Mouse (Mus musculus) hindbrain, embryonic 16.5 days (tissue): ENCODE data around the gene Slc9a8. TPM values are rescaled to one million over a fixed set of nuclear protein-coding genes. Genes with fewer than 3 reads are reported as not detected.

ENCODE experiments used
- ATAC-seq: fragments of 200-750 bp; cut with Nextera tagmentation; 2 replicates; pipeline ENCODE4 v1.8.0; 2017; ENCODE audit warnings: moderate TSS enrichment, moderate library complexity
- H3K27ac ChIP-seq: fragments of 300-500 bp; sonication (generic); 2 replicates; pipeline ENCODE4 v1.5.1; 2014; ENCODE audit warnings: low read depth, mild to moderate bottlenecking, control low read depth, low read length, moderate library complexity
- H3K27me3 ChIP-seq: fragments of 300-500 bp; sonication (generic); replicated peaks from 2 replicates; pipeline ENCODE4 v1.6.1; 2014; ENCODE audit warnings: low read length; ENCODE audit not compliant: control insufficient read depth, insufficient read depth
- H3K36me3 ChIP-seq: fragments of 300-500 bp; sonication (generic); 2 replicates; pipeline ENCODE4 v1.6.1; 2014; ENCODE audit warnings: mild to moderate bottlenecking, low read length, moderate library complexity, mixed read lengths; ENCODE audit not compliant: control insufficient read depth, insufficient read depth
- H3K4me1 ChIP-seq: fragments of 300-500 bp; sonication (generic); 2 replicates; pipeline ENCODE4 v1.6.1; 2014; ENCODE audit warnings: low read depth, low read length; ENCODE audit not compliant: control insufficient read depth, insufficient read depth
- H3K4me2 ChIP-seq: fragments of 300-500 bp; sonication (generic); 2 replicates; pipeline ENCODE4 v1.6.1; 2014; ENCODE audit warnings: mild to moderate bottlenecking, low read length, control low read depth, moderate library complexity
- H3K4me3 ChIP-seq: fragments of 300-500 bp; sonication (generic); 2 replicates; pipeline ENCODE4 v1.5.1; 2014; ENCODE audit warnings: mild to moderate bottlenecking, low read length, control low read depth, moderate library complexity
- H3K9ac ChIP-seq: fragments of 300-500 bp; sonication (generic); 2 replicates; pipeline ENCODE4 v1.6.1; 2014; ENCODE audit warnings: low read depth, mild to moderate bottlenecking, control low read depth, low read length, moderate library complexity
- H3K9me3 ChIP-seq: fragments of 300-500 bp; sonication (generic); 2 replicates; pipeline ENCODE4 v1.6.1; 2014; ENCODE audit warnings: mild to moderate bottlenecking, low read length, moderate library complexity; ENCODE audit not compliant: control insufficient read depth
- WGBS: fragments of 180-500 bp; shearing (Covaris S2); extraction: QIAGEN DNeasy Blood & Tissue Kit; methylation state at CpG from one replicate; pipeline ENCODE4 v1.1.7; 2014; 5-methylcytosine and 5-hydroxymethylcytosine counted together
- polyA plus RNA-seq: library from polyadenylated mRNA; unstranded; fragments of >200 nt; fragmentation: Nextera tagmentation; extraction: Ambion mirVana; gene quantifications from 2 replicates; pipeline ENCODE4 v1.2.1, GENCODE M21; 2015

The Slc9a8 gene
- polyA plus RNA-seq, 1 experiment from 2014 or later = 18.7 TPM

DNA sequence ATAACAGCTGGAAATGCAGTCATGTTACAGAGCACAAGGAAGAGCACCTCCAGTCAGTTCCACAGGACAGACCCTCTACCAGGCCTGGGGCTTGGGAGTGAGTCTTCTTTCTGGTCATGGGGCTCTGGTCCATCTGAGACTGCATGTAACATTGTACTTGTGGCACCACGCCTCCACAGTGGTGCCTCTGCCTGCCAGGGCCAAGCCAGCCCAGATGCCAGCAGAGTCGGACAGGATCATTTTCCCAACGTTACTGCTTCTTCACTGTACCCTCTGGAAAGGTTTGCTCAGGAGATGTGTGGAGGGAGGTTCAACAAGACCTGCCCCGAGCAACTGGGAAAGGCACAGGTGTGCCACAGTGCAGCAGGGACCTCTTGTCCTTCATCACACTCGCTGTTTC, 94.2 kb downstream of the Slc9a8 start:
- Histone ChIP-seq H3K9ac (no peak overlapping the region), H3K4me2 (no peak overlapping the region), H3K4me3 (no peak overlapping the region), H3K9me3 (no peaks in the 10 kb centered on the region), H3K27me3 (no peaks in the 10 kb centered on the region), H3K4me1 (no peaks in the 10 kb centered on the region), H3K36me3 (peaks cover 68% of the 10 kb centered on the region), H3K27ac (no peak overlapping the region)
- ATAC-seq = no peak
- 91% methylated on average over 5 of the region's 5 CpGs for WGBS

- no peak overlapping the region for H3K9ac ChIP-seq
- H3K4me1 ChIP-seq = no peaks in the 10 kb centered on the region
- H3K4me3 ChIP-seq = no peak overlapping the region
- no peaks in the 10 kb centered on the region for H3K9me3 ChIP-seq
- no peak overlapping the region for H3K27ac ChIP-seq
- ATAC-seq = no peak
- 84% methylated on average over 5 of the region's 5 CpGs for WGBS
- no peak overlapping the region for H3K4me2 ChIP-seq
- H3K27me3 ChIP-seq = no peaks in the 10 kb centered on the region
- H3K36me3 ChIP-seq = peaks cover 33% of the 10 kb centered on the region
Measured at GRCm38 (mm10) chr2:167519606-167520252, 98.2 kb downstream of the Slc9a8 start.

Other genes with a start within 250 kb of the Slc9a8 start
- 3.2 TPM in 2 replicates for gene Kcnb1, start 231.6 kb upstream of the Slc9a8 start, polyA plus RNA-seq
- gene Ptgis, start 181.1 kb upstream of the Slc9a8 start, polyA plus RNA-seq = 4.2 and 5.5 TPM in 2 replicates
- gene B4galt5, start 72.5 kb upstream of the Slc9a8 start, polyA plus RNA-seq = 19.7 and 22.6 TPM in 2 replicates
- gene Rnf114, start 70.9 kb downstream of the Slc9a8 start, polyA plus RNA-seq = 112 and 115 TPM in 2 replicates
- 30.5 and 33.6 TPM in 2 replicates for gene Spata2, start 71.2 kb downstream of the Slc9a8 start, polyA plus RNA-seq
- gene Snai1, start 116.5 kb downstream of the Slc9a8 start, polyA plus RNA-seq = 4.5 and 8.4 TPM in 2 replicates
- gene Ube2v1, start 210.4 kb downstream of the Slc9a8 start, polyA plus RNA-seq = 390 and 393 TPM in 2 replicates
- 11.9 and 12.8 TPM in 2 replicates for gene Gm20431, start 239.8 kb downstream of the Slc9a8 start, polyA plus RNA-seq